Mouse (Mus musculus) adrenal gland, postnatal 10 days (tissue): ENCODE results near the gene Aarsd1. TPM values are rescaled to one million over a fixed set of nuclear protein-coding genes. Genes with fewer than 3 reads are reported as not detected.
"Not testable (repeated sequence)": the region's sequence is repeated elsewhere in the genome, so short reads cannot be mapped to it uniquely, and the experiment has no call there.

Experiments
- DNase-seq: peaks from one replicate; pipeline ENCODE4 v3.0.0; 2021; ENCODE audit warnings: mixed read lengths
- total RNA-seq, 2 experiments: library from RNA; stranded (reverse); gene quantifications; 2 replicates each; pipeline ENCODE4 v1.2.3; 2021

Gene Aarsd1
- total RNA-seq, 2 experiments from 2014 or later = 33.1 to 37.3 TPM

- no peak for DNase-seq
Measured at GRCm38 (mm10) chr11:101447786-101448185, 30.4 kb upstream of the Aarsd1 start.

DNA sequence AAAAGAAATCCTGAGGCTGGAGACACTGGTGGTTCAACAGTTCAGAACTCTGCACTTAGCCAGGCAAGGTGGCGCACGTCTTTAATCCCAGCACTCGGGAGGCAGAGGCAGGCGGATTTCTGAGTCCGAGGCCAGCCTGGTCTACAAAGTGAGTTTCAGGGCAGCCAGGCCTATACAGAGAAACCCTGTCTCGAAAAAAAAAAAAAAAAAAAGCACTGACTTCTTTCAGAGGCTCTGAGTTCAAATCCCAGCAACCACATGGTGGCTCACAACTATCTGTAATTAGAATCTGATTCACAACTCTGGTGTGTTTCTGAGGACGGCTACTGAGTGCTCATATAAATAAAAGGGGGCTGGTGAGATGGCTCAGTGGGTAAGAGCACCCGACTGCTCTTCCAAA, 29.4 kb upstream of the Aarsd1 start:
- not testable (repeated sequence) for DNase-seq

DNA sequence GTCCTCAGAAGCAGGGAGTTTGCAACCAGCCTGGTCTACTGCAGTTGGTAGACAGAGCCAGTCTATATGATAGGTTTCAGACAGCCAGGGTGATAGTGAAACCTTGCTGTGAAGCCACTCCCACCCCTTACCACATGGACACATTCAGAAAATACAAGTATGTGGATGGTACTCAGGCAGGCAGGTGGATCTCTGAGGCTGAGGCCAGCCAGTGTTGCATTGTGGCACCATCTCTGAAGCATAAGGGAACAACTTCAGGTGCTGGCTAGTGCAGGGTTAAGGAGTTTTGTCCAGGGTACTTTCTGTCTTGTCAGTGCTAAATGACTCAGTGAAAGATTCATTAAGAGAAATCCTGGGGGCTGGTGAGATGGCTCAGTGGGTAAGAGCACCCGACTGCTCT, 28.9 kb upstream of the Aarsd1 start:
- DNase-seq = no peak

- no peak for DNase-seq
Measured at GRCm38 (mm10) chr11:101442760-101443159, 25.3 kb upstream of the Aarsd1 start.

- DNase-seq = peak; percentile 96
Measured at GRCm38 (mm10) chr11:101442127-101442693, 24.8 kb upstream of the Aarsd1 start, which contains the start of gene Rpl27. Gene Rpl27, plus strand, starts transcription at chr11:101442298.

- not testable (repeated sequence) for DNase-seq
Measured at GRCm38 (mm10) chr11:101441450-101442126, 24.2 kb upstream of the Aarsd1 start.

DNA sequence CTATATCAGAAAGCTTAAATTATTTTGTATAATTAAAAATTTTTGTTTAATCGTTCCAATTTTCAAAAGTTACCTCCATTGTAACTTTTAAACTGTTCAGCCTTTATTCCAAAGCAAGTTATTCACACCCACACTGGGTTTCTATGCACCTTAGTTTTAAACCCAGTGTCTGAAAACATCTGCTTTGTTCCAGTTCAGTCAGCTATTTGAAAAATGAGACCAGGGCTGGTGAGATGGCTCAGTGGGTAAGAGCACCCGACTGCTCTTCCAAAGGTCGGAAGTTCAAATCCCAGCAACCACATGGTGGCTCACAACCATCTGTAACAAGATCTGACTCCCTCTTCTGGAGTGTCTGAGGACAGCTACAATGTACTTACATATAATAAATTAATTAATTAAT, 20.6 kb upstream of the Aarsd1 start:
- not testable (repeated sequence) for DNase-seq

DNA sequence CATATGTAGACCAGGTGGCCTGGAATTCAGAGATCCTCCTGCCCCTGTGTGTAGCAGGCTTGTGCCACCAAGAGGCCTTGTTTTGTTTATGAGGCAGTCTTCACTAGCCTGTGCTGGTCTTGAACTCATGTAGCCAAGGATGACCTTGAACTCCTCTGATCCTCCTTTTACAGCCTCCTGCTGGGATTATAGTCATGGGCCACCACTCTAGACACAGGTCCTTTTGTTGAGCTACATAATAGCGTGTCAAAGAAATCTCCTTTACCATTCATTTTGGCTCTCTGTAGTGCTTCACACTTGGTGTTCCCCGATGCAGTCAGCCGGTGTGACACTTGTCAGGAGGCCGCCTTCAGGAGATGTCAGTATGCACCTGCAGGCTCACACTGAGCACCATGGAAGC, 19.5 kb upstream of the Aarsd1 start:
- no peak for DNase-seq

DNA sequence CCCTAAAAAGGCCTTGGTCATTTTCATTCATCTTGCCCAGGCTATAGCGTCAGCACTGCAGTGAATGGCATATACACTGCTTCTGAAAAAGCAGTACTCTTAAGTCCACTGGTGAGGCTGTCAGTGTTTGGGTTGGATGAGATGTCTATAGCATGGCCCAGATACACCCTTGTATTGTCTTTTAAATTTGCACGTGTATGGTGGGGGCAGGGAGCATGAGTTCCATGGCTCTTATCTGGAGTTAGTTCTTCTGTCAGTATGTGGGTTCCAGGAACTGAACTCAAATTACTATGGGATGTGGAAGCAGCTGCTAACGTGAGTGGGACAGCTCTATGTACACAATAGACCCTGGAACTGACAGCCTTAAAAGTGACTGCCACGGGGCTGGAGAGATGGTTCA, 18.4 kb upstream of the Aarsd1 start:
- DNase-seq = no peak

- peak; percentile 18 for DNase-seq
Measured at GRCm38 (mm10) chr11:101433396-101433795, 16.0 kb upstream of the Aarsd1 start.

GRCm38 (mm10) chr11:101431327-101431726, 13.9 kb upstream of the Aarsd1 start:
- peak; percentile 31 for DNase-seq

DNA sequence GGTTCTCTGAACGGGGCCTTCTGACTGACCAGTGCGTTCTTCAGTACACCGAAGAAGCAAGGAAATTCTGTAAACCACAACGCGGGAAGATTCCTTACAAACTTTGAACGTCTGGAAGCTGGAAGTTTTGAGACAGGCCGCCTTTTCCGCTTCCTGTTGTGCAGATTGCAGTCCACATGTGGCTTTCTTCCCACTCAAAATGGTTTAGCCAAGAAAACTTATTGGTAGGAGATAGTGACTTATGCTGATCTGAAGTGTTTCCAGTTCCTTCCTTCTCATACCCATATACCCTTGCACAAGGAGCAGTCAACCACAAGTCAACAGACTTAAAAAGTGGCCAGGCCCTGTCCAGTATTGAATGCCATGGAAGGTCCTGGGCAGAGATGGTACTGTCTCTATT, 8.8 kb upstream of the Aarsd1 start:
- DNase-seq = no peak

- DNase-seq = peak; percentile 99
Measured at GRCm38 (mm10) chr11:101424925-101425813, 7.8 kb upstream of the Aarsd1 start, which contains the start of the genes Rundc1 and Ptges3l. Gene Rundc1, plus strand, starts transcription at chr11:101425085. Gene Ptges3l, minus strand, starts transcription at chr11:101425333.

DNA sequence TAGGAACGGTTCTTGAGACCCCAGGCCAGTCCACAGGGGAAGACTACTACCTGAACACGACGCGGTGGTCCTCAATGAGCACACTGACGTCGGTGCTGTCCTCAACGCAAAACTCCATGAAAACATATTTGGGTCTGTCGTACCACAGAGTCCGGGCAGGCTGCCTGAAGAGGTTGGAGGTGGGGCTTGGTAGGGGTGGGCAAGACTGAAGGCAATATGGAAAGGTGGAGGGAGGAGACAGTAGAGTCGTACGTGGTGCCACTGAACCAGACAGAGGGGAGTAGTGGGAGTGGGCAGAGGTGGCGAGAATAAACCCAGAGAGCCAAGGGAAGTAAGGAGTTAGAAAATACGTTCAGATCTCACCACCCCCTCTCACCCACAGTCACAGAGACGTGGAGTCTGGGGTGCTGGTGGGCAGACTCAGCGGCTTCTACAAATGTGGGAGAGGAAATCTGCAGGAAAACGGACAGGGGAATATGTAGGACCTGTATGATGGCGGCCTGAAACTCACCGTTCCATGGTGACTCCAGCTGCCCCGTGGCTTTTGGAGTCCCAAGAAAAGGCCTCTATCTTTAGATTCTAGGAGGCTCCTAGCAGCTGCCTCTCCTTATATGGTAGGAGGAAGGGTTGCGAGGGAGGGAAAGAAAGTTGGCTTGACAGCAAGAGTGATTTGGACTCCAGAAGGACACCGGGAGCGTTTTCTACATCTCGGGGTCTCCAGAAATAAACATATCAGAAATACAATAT, 6.9 kb upstream of the Aarsd1 start, which contains the start of gene Gm27029:
Gm27029 (minus strand) TSS at position 692 of the 747 bp plus-strand sequence.
- DNase-seq = peak; percentile 33

- no peak for DNase-seq
Measured at GRCm38 (mm10) chr11:101420148-101420547, 2.7 kb upstream of the Aarsd1 start.

DNA sequence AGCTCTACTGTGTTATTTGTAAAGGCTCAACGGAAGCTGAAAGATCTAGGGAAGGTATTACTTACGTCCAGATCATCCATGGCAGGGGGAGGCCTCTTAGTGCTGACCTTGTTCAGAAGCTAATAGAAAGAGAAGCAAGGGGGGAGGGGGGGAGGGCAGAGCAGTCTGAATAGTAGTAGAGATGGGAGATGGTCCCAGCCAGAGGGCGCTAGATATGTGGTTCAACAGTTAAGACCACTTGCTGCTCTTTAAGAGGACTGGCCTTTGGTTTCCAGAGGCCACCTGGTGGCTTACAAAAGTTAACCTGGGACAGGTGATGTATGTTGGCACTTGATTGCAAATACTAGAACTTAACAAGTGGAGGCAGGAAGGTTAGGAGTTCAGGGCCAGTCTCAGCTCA, 2.2 kb upstream of the Aarsd1 start:
- no peak for DNase-seq

GRCm38 (mm10) chr11:101418991-101419390, 1.6 kb upstream of the Aarsd1 start:
- no peak for DNase-seq

- DNase-seq = no peak
Measured at GRCm38 (mm10) chr11:101416433-101417100, 848 bp downstream of the Aarsd1 start.

DNA sequence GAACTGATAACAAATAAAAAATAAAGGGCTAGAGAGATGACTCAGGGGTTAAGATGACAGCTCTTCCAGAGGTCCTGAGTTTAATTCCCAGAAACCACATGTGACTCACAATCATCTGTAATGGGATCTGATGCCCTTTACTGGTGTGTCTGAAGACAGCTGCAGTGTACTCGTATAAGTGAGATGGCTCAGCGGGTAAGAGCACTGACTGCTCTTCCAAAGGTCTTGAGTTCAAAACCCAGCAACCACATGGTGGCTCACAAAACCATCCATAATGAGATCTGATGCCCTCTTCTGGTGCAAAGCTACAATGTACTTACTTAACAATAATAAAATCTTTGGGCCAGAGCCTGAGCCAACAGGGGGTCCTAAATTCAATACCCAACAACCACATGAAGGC, 2.1 kb downstream of the Aarsd1 start:
- no peak for DNase-seq

DNA sequence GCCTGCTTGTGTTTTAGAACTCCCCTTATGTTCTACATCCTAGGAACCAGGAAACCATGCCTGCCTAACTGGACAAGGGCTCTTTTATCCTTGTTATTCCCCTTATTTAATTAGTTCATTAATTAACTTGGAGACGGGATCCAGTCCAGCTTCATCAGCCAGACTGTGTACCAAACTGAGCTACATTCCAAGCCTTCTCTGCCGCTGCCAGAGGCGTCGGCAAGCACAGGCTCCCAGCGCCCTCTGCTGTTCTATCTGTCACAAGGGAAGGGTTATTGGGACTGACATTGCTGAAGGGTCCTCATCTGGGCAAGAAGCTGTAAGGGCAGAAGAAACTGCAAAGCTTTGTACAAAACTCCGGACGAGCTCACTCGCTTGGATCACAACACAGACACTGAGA, 22.3 kb downstream of the Aarsd1 start:
- DNase-seq = peak; percentile 87

GRCm38 (mm10) chr11:101381817-101382216, 35.6 kb downstream of the Aarsd1 start:
- DNase-seq = no peak
